Mouse (Mus musculus) liver, embryonic 15.5 days (tissue): ENCODE measurements around the gene Limch1. TPM values are rescaled to one million over a fixed set of nuclear protein-coding genes. Genes with fewer than 3 reads are reported as not detected.

Source experiments
- microRNA-seq: library from miRNA; unstranded; fragments of <30 nt; microRNA quantifications from one replicate; pipeline ENCODE4, GENCODE M21; 2016
- polyA plus RNA-seq: library from polyadenylated mRNA; unstranded; fragments of >200 nt; fragmentation: Nextera tagmentation; extraction: Ambion mirVana; gene quantifications from 2 replicates; pipeline ENCODE4 v1.2.1, GENCODE M21; 2015

Gene Limch1
- polyA plus RNA-seq, 1 experiment from 2014 or later: 1.8 TPM

Small RNAs within 50 kb of the gene (microRNA-seq; reads per million reads assigned to microRNA genes)
- not detected for gene Gm23841

Other genes starting within 250 kb of the Limch1 start
- gene Apbb2, start 127.0 kb upstream of the Limch1 start, polyA plus RNA-seq: 4.8 and 6.0 TPM in 2 replicates
- gene Uchl1, start 69.7 kb upstream of the Limch1 start, polyA plus RNA-seq: 1.5 and 2.3 TPM in 2 replicates